Mouse (Mus musculus) spleen, adult 2 months (tissue): ENCODE data around the gene Akap5.

ENCODE experiments used
- CTCF ChIP-seq: fragments of 200-500 bp; IDR thresholded peaks from 2 replicates; pipeline ENCODE4 v1.5.1; 2011; ENCODE audit warnings: mild to moderate bottlenecking, inconsistent platforms; ENCODE audit not compliant: insufficient read depth, insufficient read length, insufficient replicate concordance; ENCODE audit errors: extremely low read depth
- POLR2A ChIP-seq: fragments of 200-500 bp; IDR thresholded peaks from 2 replicates; pipeline ENCODE4 v1.6.1; 2011; ENCODE audit warnings: low read depth, low read length, inconsistent platforms

- TF ChIP-seq CTCF = no peak
- no peak for TF ChIP-seq POLR2A
Observed at GRCm38 (mm10) chr12:76362303-76362676, 37.6 kb downstream of the Akap5 start.
